Mouse (Mus musculus): Measurements from ENCODE around the gene Prickle1. TPM values are rescaled to one million over a fixed set of nuclear protein-coding genes. Genes with fewer than 3 reads are reported as not detected.

The Prickle1 gene
- polyA plus RNA-seq, 1 experiment from 2014 or later: 25.6 TPM

GRCm38 (mm10) chr15:93618442-93619150 lies 22.9 kb upstream of the Prickle1 start:
- WGBS: 45% methylated on average over 6 of the region's 6 CpGs
- no peaks in the 10 kb centered on the region; the same call in 1 of the 2 replicates for H3K4me1 ChIP-seq (replicated peaks; ENCODE audit: control insufficient read depth, insufficient read depth, low read length)
- H3K9ac ChIP-seq (ENCODE audit: low read length): no peak overlapping the region
- H3K9me3 ChIP-seq (ENCODE audit: control insufficient read depth, low read length): 0 out of 2 replicates have a peak, but pooled peaks cover 5% of the 10 kb centered on the region
- no peak overlapping the region for H3K4me3 ChIP-seq (ENCODE audit: low read length)
- H3K4me2 ChIP-seq (ENCODE audit: low read depth, low read length): no peak overlapping the region
- H3K27ac ChIP-seq (ENCODE audit: low read length): no peak overlapping the region
- H3K36me3 ChIP-seq (ENCODE audit: control insufficient read depth, insufficient read depth, low read length): no peaks in the 10 kb centered on the region
- H3K27me3 ChIP-seq (ENCODE audit: control insufficient read depth, insufficient read depth, low read depth, low read length): no peaks in the 10 kb centered on the region
- ATAC-seq (ENCODE audit: low read depth): 0 out of 2 replicates have a peak, but pooled peaks have one; percentile 12

GRCm38 (mm10) chr15:93616277-93616676 lies 20.6 kb upstream of the Prickle1 start:
- no peaks in the 10 kb centered on the region for H3K36me3 ChIP-seq (ENCODE audit: control insufficient read depth, insufficient read depth, low read length)
- WGBS: 98% methylated on average over 4 of the region's 4 CpGs

GRCm38 (mm10) chr15:93615031-93615430 lies 19.3 kb upstream of the Prickle1 start:
- Histone ChIP-seq H3K4me3 (ENCODE audit: low read length) (no peak overlapping the region), H3K9ac (ENCODE audit: low read length) (no peak overlapping the region), H3K27ac (ENCODE audit: low read length) (no peak overlapping the region), H3K9me3 (ENCODE audit: control insufficient read depth, low read length) (0 out of 2 replicates have a peak, but pooled peaks cover 5% of the 10 kb centered on the region), H3K36me3 (ENCODE audit: control insufficient read depth, insufficient read depth, low read length) (no peaks in the 10 kb centered on the region), H3K27me3 (ENCODE audit: control insufficient read depth, insufficient read depth, low read depth, low read length) (no peaks in the 10 kb centered on the region), H3K4me2 (ENCODE audit: low read depth, low read length) (no peak overlapping the region), H3K4me1 (replicated peaks; ENCODE audit: control insufficient read depth, insufficient read depth, low read length) (peaks cover 2% of the 10 kb centered on the region; the same call in 1 of the 2 replicates)
- no peak for ATAC-seq (ENCODE audit: low read depth)
- WGBS: 75% methylated on average over 3 of the region's 3 CpGs

More at GRCm38 (mm10) chr15:93616277-93616676, 20.6 kb upstream of the Prickle1 start:
- Histone ChIP-seq H3K4me2 (ENCODE audit: low read depth, low read length) (no peak overlapping the region), H3K4me3 (ENCODE audit: low read length) (no peak overlapping the region), H3K9ac (ENCODE audit: low read length) (no peak overlapping the region), H3K9me3 (ENCODE audit: control insufficient read depth, low read length) (0 out of 2 replicates have a peak, but pooled peaks cover 5% of the 10 kb centered on the region), H3K27ac (ENCODE audit: low read length) (no peak overlapping the region), H3K4me1 (replicated peaks; ENCODE audit: control insufficient read depth, insufficient read depth, low read length) (no peaks in the 10 kb centered on the region; the same call in 1 of the 2 replicates), H3K27me3 (ENCODE audit: control insufficient read depth, insufficient read depth, low read depth, low read length) (no peaks in the 10 kb centered on the region)
- no peak for ATAC-seq (ENCODE audit: low read depth)

- Histone ChIP-seq H3K4me3 (ENCODE audit: low read length) (no peak overlapping the region), H3K4me2 (ENCODE audit: low read depth, low read length) (no peak overlapping the region), H3K9ac (ENCODE audit: low read length) (no peak overlapping the region), H3K27me3 (ENCODE audit: control insufficient read depth, insufficient read depth, low read depth, low read length) (no peaks in the 10 kb centered on the region), H3K27ac (ENCODE audit: low read length) (no peak overlapping the region), H3K9me3 (ENCODE audit: control insufficient read depth, low read length) (0 out of 2 replicates have a peak, but pooled peaks cover 5% of the 10 kb centered on the region), H3K36me3 (ENCODE audit: control insufficient read depth, insufficient read depth, low read length) (no peaks in the 10 kb centered on the region), H3K4me1 (replicated peaks; ENCODE audit: control insufficient read depth, insufficient read depth, low read length) (peaks cover 2% of the 10 kb centered on the region; the same call in 1 of the 2 replicates)
- no peak for ATAC-seq (ENCODE audit: low read depth)
- 55% methylated on average over 3 of the region's 3 CpGs for WGBS
These were observed 17.9 kb upstream of the Prickle1 start for GRCm38 (mm10) chr15:93613606-93614005.

GRCm38 (mm10) chr15:93611536-93612300 lies 16.0 kb upstream of the Prickle1 start:
- H3K9me3 ChIP-seq (ENCODE audit: control insufficient read depth, low read length): 0 out of 2 replicates have a peak, but pooled peaks cover 5% of the 10 kb centered on the region
- 0 out of 2 replicates have a peak, but pooled peaks cover 2% of the 10 kb centered on the region for H3K4me1 ChIP-seq (replicated peaks; ENCODE audit: control insufficient read depth, insufficient read depth, low read length)
- H3K4me3 ChIP-seq (ENCODE audit: low read length): no peak overlapping the region
- H3K4me2 ChIP-seq (ENCODE audit: low read depth, low read length): no peak overlapping the region
- WGBS: 86% methylated on average over 16 of the region's 16 CpGs
- no peaks in the 10 kb centered on the region for H3K27me3 ChIP-seq (ENCODE audit: control insufficient read depth, insufficient read depth, low read depth, low read length)
- no peaks in the 10 kb centered on the region for H3K36me3 ChIP-seq (ENCODE audit: control insufficient read depth, insufficient read depth, low read length)
- H3K27ac ChIP-seq (ENCODE audit: low read length): no peak overlapping the region
- ATAC-seq (ENCODE audit: low read depth): no peak
- H3K9ac ChIP-seq (ENCODE audit: low read length): no peak overlapping the region

GRCm38 (mm10) chr15:93610721-93611201 lies 15.1 kb upstream of the Prickle1 start:
- ATAC-seq (ENCODE audit: low read depth): no peak
- no peaks in the 10 kb centered on the region for H3K27me3 ChIP-seq (ENCODE audit: control insufficient read depth, insufficient read depth, low read depth, low read length)
- no peak overlapping the region for H3K27ac ChIP-seq (ENCODE audit: low read length)
- 0 out of 2 replicates have a peak, but pooled peaks cover 5% of the 10 kb centered on the region for H3K9me3 ChIP-seq (ENCODE audit: control insufficient read depth, low read length)
- 0 out of 2 replicates have a peak, but pooled peaks cover 2% of the 10 kb centered on the region for H3K4me1 ChIP-seq (replicated peaks; ENCODE audit: control insufficient read depth, insufficient read depth, low read length)
- H3K36me3 ChIP-seq (ENCODE audit: control insufficient read depth, insufficient read depth, low read length): no peaks in the 10 kb centered on the region
- 48% methylated on average over 19 of the region's 19 CpGs for WGBS
- H3K4me2 ChIP-seq (ENCODE audit: low read depth, low read length): no peak overlapping the region
- H3K9ac ChIP-seq (ENCODE audit: low read length): no peak overlapping the region
- no peak overlapping the region for H3K4me3 ChIP-seq (ENCODE audit: low read length)

GRCm38 (mm10) chr15:93610288-93610687 lies 14.6 kb upstream of the Prickle1 start:
- 72% methylated on average over 18 of the region's 18 CpGs for WGBS
- Histone ChIP-seq H3K27ac (ENCODE audit: low read length) (no peak overlapping the region), H3K36me3 (ENCODE audit: control insufficient read depth, insufficient read depth, low read length) (no peaks in the 10 kb centered on the region), H3K4me1 (replicated peaks; ENCODE audit: control insufficient read depth, insufficient read depth, low read length) (0 out of 2 replicates have a peak, but pooled peaks cover 2% of the 10 kb centered on the region), H3K4me3 (ENCODE audit: low read length) (no peak overlapping the region), H3K9me3 (ENCODE audit: control insufficient read depth, low read length) (0 out of 2 replicates have a peak, but pooled peaks cover under 1% of the 10 kb centered on the region), H3K27me3 (ENCODE audit: control insufficient read depth, insufficient read depth, low read depth, low read length) (no peaks in the 10 kb centered on the region), H3K4me2 (ENCODE audit: low read depth, low read length) (no peak overlapping the region), H3K9ac (ENCODE audit: low read length) (no peak overlapping the region)
- peak; percentile 12; the same call in 1 of the 2 replicates for ATAC-seq (ENCODE audit: low read depth)

- H3K27ac ChIP-seq (ENCODE audit: low read length): no peak overlapping the region
- no peaks in the 10 kb centered on the region for H3K9me3 ChIP-seq (ENCODE audit: control insufficient read depth, low read length)
- no peak overlapping the region for H3K4me2 ChIP-seq (ENCODE audit: low read depth, low read length)
- 83% methylated on average over 6 of the region's 6 CpGs for WGBS
- H3K36me3 ChIP-seq (ENCODE audit: control insufficient read depth, insufficient read depth, low read length): no peaks in the 10 kb centered on the region
- no peaks in the 10 kb centered on the region for H3K4me1 ChIP-seq (replicated peaks; ENCODE audit: control insufficient read depth, insufficient read depth, low read length)
- H3K4me3 ChIP-seq (ENCODE audit: low read length): no peak overlapping the region
- H3K9ac ChIP-seq (ENCODE audit: low read length): no peak overlapping the region
- H3K27me3 ChIP-seq (ENCODE audit: control insufficient read depth, insufficient read depth, low read depth, low read length): no peaks in the 10 kb centered on the region
- no peak for ATAC-seq (ENCODE audit: low read depth)
These were observed 7.2 kb upstream of the Prickle1 start for GRCm38 (mm10) chr15:93602850-93603249.
